Mouse (Mus musculus) hematopoietic stem cell, adult 5-6 weeks (primary cell): ENCODE data around the gene Ncoa7. TPM values are rescaled to one million over a fixed set of nuclear protein-coding genes. Genes with fewer than 3 reads are reported as not detected.
A peak's percentile ranks its signal among the peaks of the same experiment; 100 is the strongest.

Source experiments
- ATAC-seq, 2 experiments: fragments of 125-278 bp in 1 of 2; replicated peaks in 1 of 2; 2 replicates each; pipeline ENCODE4 v1.8.0; 2016 to 2017; ENCODE audit warnings: inconsistent platforms in 2 of 2, mild to moderate bottlenecking in 2 of 2, moderate number of reproducible peaks in 2 of 2, low read depth in 1 of 2, moderate TSS enrichment in 1 of 2; ENCODE audit not compliant: low FRiP score in 2 of 2, poor library complexity in 2 of 2, severe bottlenecking in 2 of 2, insufficient read depth in 1 of 2, low TSS enrichment in 1 of 2
- total RNA-seq: library from RNA; stranded (forward); fragments of 172-1452, 232-1000 nt; gene quantifications from 2 replicates; pipeline ENCODE4 v1.2.3, GENCODE M21; 2017

The Ncoa7 gene
- total RNA-seq, 1 experiment from 2014 or later, result 48.2 TPM

DNA sequence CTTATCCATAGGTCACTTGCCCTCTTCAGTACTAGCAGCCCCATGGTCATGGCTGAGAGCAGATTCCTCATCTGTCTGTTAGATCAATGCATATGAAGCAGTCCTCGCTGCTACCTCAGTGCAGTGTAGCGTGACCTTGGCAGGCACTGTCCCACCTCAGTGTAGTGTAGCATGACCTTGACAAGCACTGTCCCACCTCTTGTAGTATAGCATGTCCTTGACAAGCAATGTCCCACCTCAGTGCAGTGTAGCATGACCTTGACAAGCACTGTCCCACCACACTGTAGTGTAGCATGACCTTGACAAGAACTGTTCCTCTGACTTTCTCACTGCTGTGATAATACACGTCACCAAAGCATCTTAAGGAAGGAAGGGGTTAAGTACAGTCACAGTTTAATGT, 82.6 kb downstream of the Ncoa7 start:
- ATAC-seq, result no peak

DNA sequence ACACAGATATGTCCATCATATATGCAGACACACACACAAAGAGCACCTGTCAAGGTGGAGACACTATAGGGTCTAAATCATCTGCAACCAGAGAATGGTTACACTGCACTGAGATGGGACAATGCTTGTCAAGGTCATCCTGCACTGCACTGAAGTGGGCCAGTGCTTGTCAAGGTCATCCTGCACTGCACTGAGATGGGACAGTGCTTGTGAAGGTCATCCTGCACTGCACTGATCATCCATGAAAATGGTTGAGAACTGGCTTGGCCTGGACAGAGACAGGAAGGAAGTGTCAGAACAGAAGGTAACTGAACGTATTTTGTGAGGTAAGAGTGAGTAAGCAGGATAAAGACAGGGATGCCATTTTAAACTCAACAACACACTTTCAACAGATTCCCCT, 83.2 kb downstream of the Ncoa7 start:
- no peak for ATAC-seq

DNA sequence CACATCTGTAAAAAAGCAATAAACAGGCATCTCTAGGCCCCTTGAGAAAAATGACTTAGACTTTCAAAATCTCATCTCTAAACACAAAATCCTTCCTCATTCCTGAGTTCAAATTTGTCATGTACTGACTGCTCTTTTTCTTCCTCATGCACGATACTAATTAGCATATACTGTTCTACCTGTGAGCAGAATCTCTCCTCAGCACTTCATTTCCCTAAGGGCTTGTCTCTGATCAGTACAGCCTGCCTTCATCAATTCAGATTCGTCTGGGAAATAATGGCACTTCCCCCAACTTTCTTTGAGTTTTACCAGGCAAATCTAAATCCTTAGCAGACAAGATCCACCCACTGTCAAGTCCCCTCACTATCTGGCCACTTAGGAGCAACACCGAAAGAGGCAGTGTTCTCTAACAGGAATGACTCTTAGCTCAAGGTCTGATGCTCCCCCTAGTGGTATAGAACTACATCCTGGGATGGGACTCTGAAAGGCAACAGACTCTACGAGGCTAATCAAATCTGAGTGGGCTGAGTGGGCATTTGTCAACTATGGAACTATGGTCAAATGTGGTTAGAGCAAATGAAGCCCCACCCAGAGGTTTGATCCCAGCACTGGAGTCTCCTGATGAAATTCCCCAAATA, 84.3 kb downstream of the Ncoa7 start:
- peak; percentile 94 for ATAC-seq

DNA sequence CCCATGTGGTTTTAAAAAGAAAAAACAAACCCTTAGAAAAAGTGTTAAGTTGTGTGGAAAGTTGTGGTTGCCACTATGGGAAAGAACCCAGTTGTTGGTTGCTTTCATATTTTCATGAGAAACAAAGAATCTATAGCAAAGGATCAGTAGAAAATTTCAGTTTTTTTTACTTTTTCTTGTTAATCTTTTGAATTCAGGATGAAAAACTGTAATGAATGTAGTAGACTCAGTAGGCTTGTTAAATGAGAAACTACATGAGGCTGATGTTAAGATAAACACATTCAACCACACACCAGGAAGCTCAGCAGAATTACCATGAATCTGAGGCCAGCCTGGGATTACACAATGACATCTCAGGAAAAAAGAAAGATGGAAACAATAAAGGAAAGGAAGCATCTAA, 87.0 kb downstream of the Ncoa7 start:
- ATAC-seq, result no peak

DNA sequence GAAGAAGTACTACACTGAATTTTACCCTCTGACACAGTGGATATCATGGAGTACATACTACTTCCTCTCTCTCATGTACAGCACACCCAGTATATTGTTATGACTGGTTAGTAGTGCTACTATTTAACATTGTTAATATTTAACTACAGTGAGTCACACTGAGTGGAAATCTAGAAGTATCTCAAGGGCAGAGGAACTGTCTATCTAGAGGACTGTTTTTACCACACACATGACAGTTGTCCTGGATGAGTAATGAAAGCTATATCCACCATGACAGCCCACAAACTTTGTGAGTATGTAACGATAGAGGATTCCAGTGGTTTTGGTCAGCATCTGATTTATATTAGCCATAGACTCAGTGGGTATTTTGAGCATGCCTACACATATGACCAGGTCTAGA, 90.6 kb downstream of the Ncoa7 start:
- ATAC-seq, result no peak

DNA sequence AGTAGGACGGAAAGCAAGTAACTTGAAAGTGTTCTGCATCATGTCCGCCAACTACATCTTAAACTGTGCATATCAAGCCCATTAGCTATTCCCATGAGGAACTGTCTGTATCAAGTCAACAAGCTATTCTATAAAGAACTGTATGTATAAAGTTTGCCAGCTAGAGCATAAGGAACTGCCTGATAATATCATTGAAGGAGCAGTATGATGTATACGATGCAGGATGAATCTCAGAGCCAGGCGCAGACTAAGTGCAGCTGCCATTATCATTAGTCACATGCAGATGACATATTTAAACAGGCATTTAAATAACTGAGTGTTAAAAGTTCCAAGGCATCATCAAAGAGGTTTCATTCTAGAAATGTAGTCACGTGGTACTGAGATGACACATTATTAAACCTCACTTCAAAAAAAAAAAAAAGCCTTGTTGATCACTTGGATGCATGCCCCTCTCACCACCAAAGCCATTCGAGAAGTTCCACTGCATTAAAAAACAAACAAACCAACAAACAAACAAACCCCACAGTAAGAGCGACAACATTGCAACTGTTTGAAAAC, 93.2 kb downstream of the Ncoa7 start:
- ATAC-seq, result no peak

DNA sequence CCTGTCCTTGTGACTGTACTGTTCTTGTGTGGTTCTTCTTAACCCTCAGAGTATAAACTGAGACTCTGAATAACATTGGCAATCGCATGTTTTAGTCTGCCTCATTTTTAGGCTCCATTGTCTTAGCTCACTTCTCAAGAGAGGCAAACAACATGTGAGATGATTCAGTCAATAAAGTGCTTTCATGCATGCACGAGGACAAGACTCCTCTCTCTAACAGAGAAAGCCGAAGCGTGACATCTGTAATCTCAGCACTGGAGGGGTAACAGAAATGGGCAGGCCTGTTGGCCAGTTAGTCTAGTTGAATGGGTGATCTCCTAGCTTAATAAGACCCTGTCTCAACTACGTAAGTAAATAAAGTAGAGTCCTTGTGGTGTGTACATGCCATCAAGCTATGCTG, 95.1 kb downstream of the Ncoa7 start:
- ATAC-seq, result no peak

DNA sequence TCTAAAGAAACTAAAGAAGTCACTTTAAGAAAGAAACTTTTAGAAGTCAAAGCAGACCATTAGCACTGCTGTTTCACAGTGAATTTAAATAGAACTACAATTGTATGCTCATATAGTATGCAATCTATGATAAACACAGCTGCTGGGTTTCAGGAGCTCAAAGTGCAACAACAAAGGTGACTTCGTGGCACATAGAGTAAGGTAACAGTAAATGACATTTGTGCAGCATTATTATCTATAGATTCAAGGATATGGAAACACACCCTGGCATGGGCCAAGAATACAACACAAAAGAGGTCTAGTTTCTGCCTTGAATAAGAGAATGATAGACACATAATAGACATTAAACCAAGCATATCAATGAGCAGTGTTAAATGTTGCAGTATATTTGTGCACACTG, 100.5 kb downstream of the Ncoa7 start:
- no peak for ATAC-seq

DNA sequence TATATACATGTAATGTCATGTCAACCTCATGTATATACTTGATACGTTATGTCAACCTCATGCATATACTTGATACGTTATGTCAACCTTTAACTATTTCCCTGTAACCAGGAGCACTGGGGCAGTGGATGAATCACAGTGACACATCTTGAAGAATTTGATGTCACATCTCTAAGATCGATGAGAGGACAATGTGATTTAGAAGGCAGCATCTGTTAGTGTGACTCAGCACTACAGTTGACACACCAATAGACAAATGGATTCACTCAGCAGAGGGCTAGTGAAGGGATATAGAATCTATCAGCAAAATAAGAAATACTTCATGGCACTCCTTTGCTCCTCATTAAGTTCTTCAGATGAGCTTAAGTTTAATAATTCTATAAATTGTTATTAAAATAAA, 116.3 kb downstream of the Ncoa7 start:
- no peak for ATAC-seq

DNA sequence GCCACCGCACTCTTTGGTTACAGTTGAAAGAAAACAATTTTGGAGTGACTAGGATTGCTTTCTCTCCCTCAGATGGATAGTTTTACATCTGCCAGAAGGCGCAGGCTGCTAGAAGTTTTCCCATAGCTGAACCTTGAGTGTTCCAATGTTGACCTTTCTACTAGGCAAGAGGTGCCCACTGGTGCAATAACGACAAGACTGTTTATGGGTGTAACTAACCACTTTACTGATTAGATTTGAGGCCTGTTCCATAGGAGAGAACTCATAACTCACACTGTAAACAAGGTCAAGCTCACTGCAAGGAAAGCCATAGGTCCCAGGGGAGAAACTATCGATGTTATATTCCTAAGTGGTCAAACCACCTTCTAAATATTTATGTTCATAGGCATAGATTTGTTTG, 119.7 kb downstream of the Ncoa7 start:
- no peak for ATAC-seq

DNA sequence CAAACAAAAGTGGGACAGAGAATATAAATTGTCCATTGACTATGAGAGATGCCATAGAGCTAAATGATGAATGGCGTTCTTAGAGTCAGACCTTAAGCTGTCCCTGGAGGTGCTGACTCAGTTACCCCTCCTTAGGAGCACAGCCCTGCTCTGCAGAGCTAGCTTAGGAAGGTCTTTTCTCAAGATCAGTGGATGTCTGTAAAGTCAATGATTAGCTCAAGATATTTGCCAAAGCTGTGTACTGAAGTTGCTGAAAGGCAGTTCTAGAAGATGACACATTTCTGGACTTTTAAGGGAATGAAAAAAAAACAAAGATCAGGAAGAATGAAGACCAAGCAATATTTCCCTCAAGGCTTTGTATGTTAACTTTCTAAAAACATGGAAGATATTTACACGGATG, 123.4 kb downstream of the Ncoa7 start:
- no peak for ATAC-seq

DNA sequence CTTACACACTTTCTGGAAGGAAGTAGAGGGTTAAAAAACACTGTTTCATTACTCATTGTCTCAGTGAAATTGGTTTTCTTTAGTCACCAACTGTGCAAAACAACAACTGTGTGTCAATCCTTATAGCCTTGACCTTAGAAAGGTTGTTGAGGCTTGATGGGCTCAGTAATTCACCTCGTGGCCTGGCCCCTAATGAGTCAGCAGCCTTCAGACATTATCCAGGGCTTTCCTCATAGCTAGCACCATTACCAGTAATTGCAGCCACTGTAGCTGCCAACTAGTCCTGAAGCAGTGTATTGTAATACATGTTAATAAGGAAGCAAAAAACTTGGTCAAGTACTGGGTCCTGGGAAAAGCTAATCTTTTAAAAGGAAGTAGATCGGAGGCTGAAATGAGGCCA, 125.1 kb downstream of the Ncoa7 start:
- ATAC-seq, result no peak

DNA sequence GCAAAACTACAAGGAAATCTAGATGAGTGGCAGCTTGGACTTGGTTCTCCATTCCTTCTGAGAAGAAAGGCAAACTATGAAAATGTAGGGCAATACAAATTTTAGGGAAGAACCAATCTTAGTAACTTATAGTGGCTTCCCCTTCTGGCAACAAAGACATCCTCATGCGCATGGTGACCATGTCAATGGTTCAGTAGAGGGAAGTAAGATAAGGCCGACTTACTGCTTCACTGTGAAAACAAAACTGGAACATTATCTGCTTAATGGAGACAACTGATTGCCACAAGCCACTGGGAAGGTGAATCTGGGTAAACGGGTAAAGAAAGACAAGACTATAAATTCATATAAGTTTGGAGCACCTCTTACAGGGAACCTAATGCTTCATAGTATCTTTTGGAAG, 128.3 kb downstream of the Ncoa7 start:
- peak; percentile 55 to 70 for ATAC-seq

DNA sequence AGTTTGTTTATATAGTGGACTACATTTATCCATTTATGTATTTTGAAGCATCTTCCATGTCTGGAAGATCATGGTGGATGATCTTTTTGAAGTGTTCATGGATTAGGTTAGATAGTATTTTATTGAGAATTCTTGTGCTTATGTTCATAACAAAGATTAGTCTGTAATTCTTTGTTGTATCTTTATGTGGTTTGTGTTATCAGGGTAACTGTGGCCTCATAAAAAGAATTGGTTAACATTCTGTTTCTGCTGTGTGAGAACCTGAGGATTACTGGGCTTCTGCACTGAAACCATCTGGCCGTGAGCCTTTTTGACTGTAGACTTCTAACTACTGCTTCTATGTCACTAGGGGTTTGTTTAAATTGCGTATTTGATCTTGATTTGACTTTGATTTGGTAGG, 136.5 kb downstream of the Ncoa7 start:
- ATAC-seq, result no peak

DNA sequence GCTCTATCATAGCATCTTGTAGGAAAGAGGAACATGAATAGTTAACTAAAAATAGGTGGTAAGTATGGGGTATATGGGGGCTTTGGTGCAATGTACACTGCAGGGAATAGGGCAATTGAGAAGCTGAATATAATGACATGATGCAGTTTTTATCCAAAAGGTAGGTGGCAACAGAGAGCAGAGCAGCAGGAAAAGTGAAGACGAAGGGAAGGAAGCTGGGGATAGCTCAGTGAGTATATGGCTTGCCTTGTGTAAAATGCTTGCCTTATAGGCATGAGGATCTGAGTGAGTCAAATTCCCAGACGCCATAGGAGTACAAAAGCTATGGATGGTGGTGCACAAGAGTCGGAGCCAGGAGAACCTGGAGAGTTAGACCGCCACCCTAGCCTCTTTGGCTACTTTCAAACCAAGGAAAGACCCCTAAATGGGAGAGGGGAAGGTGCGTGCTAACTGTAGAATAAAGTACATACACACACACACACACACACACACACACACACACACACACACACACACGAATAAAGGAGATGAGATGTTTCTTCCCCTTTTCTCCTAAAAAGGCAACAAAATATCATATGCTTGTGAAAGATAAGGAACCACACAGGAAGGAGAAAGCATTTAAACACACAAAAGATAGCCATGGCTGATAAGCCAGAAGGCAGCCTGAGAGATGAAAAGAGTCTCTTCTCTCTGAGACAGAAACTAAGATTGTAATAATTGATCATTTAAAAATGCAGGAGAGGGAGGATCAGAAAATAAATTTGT, 142.4 kb downstream of the Ncoa7 start:
- ATAC-seq, result peak; percentile 80 to 83

DNA sequence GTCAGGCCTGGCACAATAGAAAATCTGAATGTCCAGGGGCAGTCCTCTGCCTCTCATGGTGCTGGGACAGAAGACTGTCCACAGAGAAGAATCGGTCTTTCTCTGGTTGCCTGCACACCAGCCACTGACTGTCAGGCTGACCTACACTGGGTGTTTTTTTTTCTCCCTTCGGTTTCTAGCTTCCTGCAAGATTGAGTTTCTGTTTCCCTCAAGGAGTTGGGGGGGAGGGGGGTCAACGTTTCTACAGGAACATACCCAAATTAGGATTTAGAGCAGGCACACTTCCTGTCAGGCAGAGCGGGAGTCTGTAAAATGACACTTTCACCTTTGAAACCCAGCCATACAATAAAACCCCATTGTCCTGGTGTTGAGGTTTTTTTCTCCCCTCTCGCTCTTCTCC, 147.5 kb downstream of the Ncoa7 start:
- peak; percentile 94 to 95 for ATAC-seq

DNA sequence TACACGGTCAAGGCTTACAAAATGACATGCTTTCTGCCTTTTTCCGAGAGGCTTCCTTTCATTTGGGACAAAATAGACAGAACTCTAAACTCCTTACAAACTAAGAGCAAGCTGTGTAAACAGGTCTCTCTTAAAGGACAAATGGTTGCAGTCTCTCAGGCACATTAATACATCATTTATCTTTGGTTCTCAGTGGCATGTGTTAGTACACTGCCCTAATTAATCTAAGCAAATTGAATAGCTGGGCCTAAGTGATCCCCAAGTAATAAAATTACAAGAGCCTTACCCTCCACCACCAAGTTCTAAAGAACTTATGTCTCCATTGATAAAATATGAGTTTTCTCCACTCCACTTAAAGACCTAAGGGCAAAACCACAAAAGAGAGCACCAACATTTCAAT, 155.4 kb downstream of the Ncoa7 start:
- ATAC-seq, result no peak

DNA sequence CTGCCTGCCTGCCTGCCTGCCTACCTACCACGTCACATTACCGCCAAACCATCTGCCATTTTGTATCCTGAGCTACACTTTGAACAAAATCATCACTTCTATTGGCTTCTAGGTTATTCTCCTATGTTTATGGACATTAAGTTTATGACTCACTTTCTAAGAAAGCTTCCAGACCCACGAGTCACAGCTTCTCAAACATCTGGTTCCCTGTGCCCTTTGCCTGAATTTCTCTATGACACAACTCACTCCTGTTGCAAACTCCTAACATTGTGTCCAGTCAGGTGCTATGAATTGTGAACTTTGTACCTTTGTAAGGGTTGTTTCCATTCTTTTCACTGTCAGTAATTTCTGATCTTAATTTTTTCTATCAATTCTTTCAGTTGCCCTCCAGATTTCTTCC, 164.9 kb downstream of the Ncoa7 start:
- no peak for ATAC-seq
